Mouse (Mus musculus) G1E (cell line): ENCODE results near the gene Slc7a9.

Source experiments
- CTCF ChIP-seq: IDR thresholded peaks from 2 replicates; pipeline ENCODE4 v1.5.1; 2012; ENCODE audit warnings: low read depth, low read length, inconsistent platforms, mixed read lengths
- POLR2AphosphoS5 ChIP-seq: IDR thresholded peaks from 2 replicates; pipeline ENCODE4 v1.6.1; 2012; ENCODE audit warnings: low read depth, low read length, inconsistent platforms; ENCODE audit not compliant: insufficient replicate concordance

DNA sequence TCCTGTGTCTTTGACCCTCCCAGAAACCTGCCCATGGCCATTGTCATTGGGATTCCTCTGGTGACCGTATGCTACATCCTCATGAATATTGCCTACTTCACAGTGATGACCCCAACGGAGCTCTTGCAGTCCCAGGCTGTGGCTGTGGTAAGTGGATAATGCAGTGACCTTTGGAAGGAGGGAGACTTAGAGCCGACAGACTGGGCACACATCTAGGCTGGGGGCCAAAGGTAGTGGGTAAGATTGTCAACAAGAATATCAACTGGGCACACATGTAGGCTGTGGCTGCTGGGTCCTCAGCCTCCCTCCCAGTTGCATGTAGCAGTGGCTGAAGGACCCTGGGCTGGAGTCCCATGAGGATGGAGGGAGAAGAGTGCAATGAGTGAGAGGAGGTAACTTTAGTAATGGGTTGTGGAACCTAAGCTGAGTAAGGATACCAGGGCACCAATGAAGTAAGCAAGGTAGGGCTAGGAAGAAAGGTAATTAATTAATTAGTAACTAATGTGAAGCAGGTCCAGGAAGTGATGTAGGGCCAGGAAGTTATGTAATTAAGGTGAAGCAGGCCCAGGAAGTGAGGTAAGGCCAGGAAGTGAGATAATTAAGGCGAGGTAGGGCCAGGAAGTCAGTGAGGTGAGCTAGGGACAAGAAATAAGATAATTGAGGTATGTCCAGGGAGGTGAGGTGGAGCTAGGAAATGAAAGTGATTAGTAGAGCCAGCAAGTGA, 7.7 kb downstream of the Slc7a9 start:
- TF ChIP-seq CTCF = no peak
- no peak for TF ChIP-seq POLR2AphosphoS5
